ENCODE assay signal across 13 mouse cellular contexts in genomic region chr19:48331640-48332039, GRCm38 (mm10).
DNase-seq lines count a peak whose midpoint lies in the region; ATAC-seq and TF ChIP-seq lines count a peak whose summit lies in the region.
"Had no signal": no experiment of that assay in that cellular context is flagged by ENCODE, and none has a peak within 500 bp of the region (broad histone marks: within the 10 kb centered on the region; RNA-seq: fewer than 3 reads in every experiment).

No protein-coding gene starts in this region.

- peak; percentile 46 for TF ChIP-seq CTCF in liver, postnatal 0 days (IDR thresholded peaks at IDR 0.05; ENCODE audit: low read depth)

- no peaks in the 10 kb centered on the region for H3K36me3 ChIP-seq in heart, embryonic 10.5 days
- H3K36me3 ChIP-seq in liver, postnatal 0 days (replicated peaks; ENCODE audit: insufficient read depth, low read length) = no peaks in the 10 kb centered on the region
- H3K36me3 ChIP-seq: hindbrain, embryonic 15.5 days; neural tube, embryonic 13.5 days had no signal

- no peak overlapping the region for H3K4me2 ChIP-seq in liver, postnatal 0 days (ENCODE audit: low read depth, low read length)
- H3K4me2 ChIP-seq: hindbrain, embryonic 15.5 days; neural tube, embryonic 13.5 days had no signal

- no peak for DNase-seq in heart, embryonic 10.5 days (ENCODE audit: low spot score)
- DNase-seq in heart, adult 11 months = no peak
- DNase-seq in liver, postnatal 0 days = no peak
- DNase-seq in liver (no peak), MN1 (ENCODE audit: low spot score) (peak; percentile 12)
- DNase-seq in embryo, embryonic 10.5 days (ENCODE audit: low spot score) = peak; percentile 47
- no peak for DNase-seq in thymus, postnatal 0 days (ENCODE audit: low spot score)
- no peak for DNase-seq in urinary bladder, adult 18-20 months (ENCODE audit: low spot score in 2 of 2)
- DNase-seq: adrenal gland, adult 2 months; cerebellum, adult 8-10 months; thymus, postnatal 36 days had no signal

- 10% methylated on average over 1 of the region's 1 CpGs for WGBS in heart, embryonic 10.5 days
- WGBS in liver, postnatal 0 days (ENCODE audit: insufficient replicate concordance) = 17% methylated on average over 1 of the region's 1 CpGs

- no peak overlapping the region for H3K9ac ChIP-seq in liver, postnatal 0 days (replicated peaks)
- H3K9ac ChIP-seq: hindbrain, embryonic 15.5 days; neural tube, embryonic 13.5 days had no signal

- no peaks in the 10 kb centered on the region for H3K27me3 ChIP-seq in heart, embryonic 10.5 days (ENCODE audit: insufficient read depth, poor library complexity, severe bottlenecking)
- H3K27me3 ChIP-seq in liver, postnatal 0 days (ENCODE audit: insufficient read depth, low read length) = no peaks in the 10 kb centered on the region
- H3K27me3 ChIP-seq: hindbrain, embryonic 15.5 days had no signal

- peaks cover 19% of the 10 kb centered on the region for H3K4me1 ChIP-seq in heart, embryonic 10.5 days
- no peaks in the 10 kb centered on the region for H3K4me1 ChIP-seq in liver, postnatal 0 days (ENCODE audit: insufficient read depth)

- ATAC-seq in liver, postnatal 0 days = no peak

- no peak for TF ChIP-seq EP300 in liver, postnatal 0 days (IDR thresholded peaks at IDR 0.05; ENCODE audit: low read depth)

- H3K9me3 ChIP-seq in heart, embryonic 10.5 days = no peaks in the 10 kb centered on the region
- H3K9me3 ChIP-seq in liver, postnatal 0 days (ENCODE audit: low read length) = no peaks in the 10 kb centered on the region
- H3K9me3 ChIP-seq: hindbrain, embryonic 15.5 days; neural tube, embryonic 13.5 days had no signal

- H3K4me3 ChIP-seq in heart, embryonic 10.5 days = no peak overlapping the region
- no peak overlapping the region for H3K4me3 ChIP-seq in liver, postnatal 0 days (ENCODE audit: low read depth, low read length)
- H3K4me3 ChIP-seq: hindbrain, embryonic 15.5 days; neural tube, embryonic 13.5 days had no signal

- peak overlapping the region; percentile 10; the same call in 1 of the 2 replicates for H3K27ac ChIP-seq in heart, embryonic 10.5 days
- H3K27ac ChIP-seq in liver, postnatal 0 days (ENCODE audit: low read depth) = no peak overlapping the region
- H3K27ac ChIP-seq: hindbrain, embryonic 15.5 days; neural tube, embryonic 13.5 days had no signal

Comparison
In these comparisons a context has a peak if more than half of its experiments do, and no peak if none do; other contexts are left out.
1. DNase-seq: peak in MN1 (single experiment) and embryo, embryonic 10.5 days (single experiment); none in heart, embryonic 10.5 days (single experiment), heart, adult 11 months (single experiment), liver, postnatal 0 days (single experiment), liver (single experiment), thymus, postnatal 0 days (single experiment) and urinary bladder, adult 18-20 months (0 of 2).